Mouse (Mus musculus) neutrophil, adult 5-6 weeks (primary cell): ENCODE data around the gene Ttc23l. TPM values are rescaled to one million over a fixed set of nuclear protein-coding genes. Genes with fewer than 3 reads are reported as not detected.
"Not testable (repeated sequence)": the region's sequence is repeated elsewhere in the genome, so short reads cannot be mapped to it uniquely, and the experiment has no call there.

ENCODE experiments used
- ATAC-seq: fragments of 151-379, 151-347 bp; 2 replicates; pipeline ENCODE4 v1.8.0; 2017; ENCODE audit warnings: mild to moderate bottlenecking, moderate TSS enrichment; ENCODE audit not compliant: insufficient number of reproducible peaks, poor library complexity, low FRiP score, severe bottlenecking; ENCODE audit errors: extremely low read depth
- total RNA-seq: library from RNA; stranded (forward); fragments of 200-1000 nt; gene quantifications from 2 replicates; pipeline ENCODE4 v1.2.3, GENCODE M21; 2017

The Ttc23l gene
- total RNA-seq, 1 experiment from 2014 or later, result not detected

- ATAC-seq, result not testable (repeated sequence)
These were observed 25.1 kb downstream of the Ttc23l start for GRCm38 (mm10) chr15:10533361-10533760.

GRCm38 (mm10) chr15:10531352-10531751 lies 27.1 kb downstream of the Ttc23l start:
- ATAC-seq, result no peak

- ATAC-seq, result no peak
These were observed 32.6 kb downstream of the Ttc23l start for GRCm38 (mm10) chr15:10525896-10526295.

GRCm38 (mm10) chr15:10515166-10515565 lies 43.3 kb downstream of the Ttc23l start:
- ATAC-seq, result no peak

GRCm38 (mm10) chr15:10506099-10506498 lies 52.4 kb downstream of the Ttc23l start:
- ATAC-seq, result no peak

DNA sequence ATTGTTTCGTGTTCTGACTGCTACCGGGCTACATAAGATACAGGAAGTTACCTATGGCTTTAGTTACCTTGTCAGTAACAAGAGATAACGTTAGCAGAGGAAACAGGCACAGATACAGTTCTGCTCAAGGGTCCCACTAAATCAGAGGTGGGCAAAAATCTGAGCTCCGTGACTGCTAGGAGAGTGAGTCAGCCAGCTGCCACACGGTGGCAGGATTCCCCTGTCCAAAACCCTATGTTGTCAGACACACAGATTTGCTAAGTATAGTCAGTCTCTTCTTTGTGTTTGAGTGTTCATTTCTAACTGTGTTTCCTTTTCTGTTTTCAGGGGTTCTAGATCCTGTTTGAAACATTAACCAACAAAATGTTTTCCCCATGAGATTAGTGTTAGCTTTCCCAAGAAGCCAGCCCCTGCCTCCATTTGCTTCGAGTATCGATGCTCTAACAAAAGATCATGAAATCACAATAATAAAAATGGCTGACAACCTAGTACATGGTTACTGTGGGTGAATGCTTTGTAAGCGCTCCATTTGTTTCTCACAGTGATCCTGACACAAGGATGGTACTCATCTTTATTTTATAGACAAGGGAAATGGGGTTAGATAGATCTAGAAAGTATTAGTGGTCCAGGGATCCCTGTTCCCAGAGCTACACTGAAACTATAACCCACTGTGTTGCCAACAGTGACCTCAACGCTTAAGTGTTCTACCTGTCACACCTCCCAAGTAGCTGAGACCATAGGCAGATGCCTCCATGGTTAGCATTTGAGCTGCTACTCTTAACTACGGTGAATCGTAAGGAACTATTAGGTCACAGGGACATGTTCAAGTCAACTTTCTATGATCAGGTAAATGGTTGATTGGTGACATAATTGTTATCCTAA lies 57.4 kb downstream of the Ttc23l start:
- no peak for ATAC-seq

DNA sequence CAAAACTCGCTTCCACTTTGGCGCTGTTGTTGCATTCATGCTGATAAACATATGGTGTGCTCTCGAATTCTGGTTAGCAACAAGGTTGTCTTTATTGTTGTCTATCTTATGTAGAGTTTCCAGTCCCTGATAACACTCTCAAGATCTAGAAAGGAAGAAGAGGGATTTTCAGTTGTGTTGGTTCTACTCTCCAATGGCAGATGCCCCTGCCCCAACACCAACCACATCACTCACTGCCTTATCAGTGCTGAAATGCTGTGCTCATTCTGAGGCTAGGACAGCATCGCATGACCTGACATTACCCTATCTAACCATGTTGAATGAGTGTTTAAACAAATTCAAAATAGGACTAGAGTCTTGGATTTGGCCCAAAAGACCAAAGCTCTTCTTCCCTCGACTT lies 58.4 kb downstream of the Ttc23l start:
- ATAC-seq, result no peak

DNA sequence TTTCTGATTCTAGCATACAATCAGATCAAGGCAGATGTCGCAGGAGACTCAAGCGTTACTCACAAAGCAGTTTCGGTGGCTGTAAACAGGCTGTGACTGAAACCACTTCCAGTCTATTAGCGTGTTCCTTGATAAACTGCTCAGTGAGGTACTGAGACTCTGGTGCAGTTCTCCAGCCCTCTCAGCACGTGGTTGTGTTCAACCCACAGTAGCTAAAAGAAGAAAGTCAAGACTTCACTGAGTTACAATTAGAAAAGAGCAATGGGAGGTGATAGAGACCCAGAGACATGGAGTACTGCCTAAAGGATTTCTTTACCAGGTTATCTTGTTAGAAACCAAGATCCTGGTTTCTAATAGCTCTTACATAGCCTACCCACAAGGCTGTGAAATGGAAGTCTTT lies 58.9 kb downstream of the Ttc23l start:
- ATAC-seq, result no peak

DNA sequence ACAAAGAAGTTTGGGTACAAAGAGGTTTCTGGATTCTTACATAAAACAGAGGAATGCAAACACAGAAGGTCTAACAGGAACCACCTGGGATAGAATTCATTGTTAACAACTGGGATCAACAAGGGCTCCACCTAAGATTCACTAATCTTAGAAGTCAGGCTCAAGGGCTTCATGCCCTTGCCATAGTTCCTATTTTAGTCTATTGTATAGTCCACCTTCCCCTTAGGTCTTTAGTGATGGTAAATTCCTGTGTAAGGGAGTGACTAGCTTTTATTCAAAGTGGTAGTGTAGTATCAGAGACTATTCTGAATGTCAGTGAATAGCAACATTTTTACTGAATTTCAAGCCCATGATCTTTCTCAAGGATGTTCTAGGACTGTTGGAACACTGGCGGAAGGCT lies 61.8 kb downstream of the Ttc23l start:
- not testable (repeated sequence) for ATAC-seq

- ATAC-seq, result no peak
These were observed 62.5 kb downstream of the Ttc23l start for GRCm38 (mm10) chr15:10495944-10496343.

DNA sequence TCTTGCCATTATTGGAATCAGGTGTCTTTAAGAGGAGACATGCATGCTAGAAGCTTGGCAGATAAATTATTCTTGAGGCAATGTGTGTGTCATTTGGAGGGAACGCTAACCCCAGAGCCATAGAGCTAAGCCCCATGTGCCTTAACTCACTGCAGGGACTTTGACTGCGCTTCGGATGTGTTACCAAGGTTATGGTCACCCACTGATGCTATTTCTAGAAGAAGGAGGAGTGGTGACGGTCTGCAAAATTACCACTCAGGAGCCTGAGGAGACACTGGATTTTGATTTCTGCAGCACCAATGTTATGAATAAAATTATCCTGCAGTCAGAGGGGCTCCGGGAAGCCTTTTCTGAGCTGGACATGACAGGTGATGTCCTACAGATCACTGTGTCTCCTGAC lies 68.4 kb downstream of the Ttc23l start:
- ATAC-seq, result no peak

GRCm38 (mm10) chr15:10487246-10487645 lies 71.2 kb downstream of the Ttc23l start:
- no peak for ATAC-seq

GRCm38 (mm10) chr15:10486365-10486839 lies 72.1 kb downstream of the Ttc23l start:
- ATAC-seq, result no peak

DNA sequence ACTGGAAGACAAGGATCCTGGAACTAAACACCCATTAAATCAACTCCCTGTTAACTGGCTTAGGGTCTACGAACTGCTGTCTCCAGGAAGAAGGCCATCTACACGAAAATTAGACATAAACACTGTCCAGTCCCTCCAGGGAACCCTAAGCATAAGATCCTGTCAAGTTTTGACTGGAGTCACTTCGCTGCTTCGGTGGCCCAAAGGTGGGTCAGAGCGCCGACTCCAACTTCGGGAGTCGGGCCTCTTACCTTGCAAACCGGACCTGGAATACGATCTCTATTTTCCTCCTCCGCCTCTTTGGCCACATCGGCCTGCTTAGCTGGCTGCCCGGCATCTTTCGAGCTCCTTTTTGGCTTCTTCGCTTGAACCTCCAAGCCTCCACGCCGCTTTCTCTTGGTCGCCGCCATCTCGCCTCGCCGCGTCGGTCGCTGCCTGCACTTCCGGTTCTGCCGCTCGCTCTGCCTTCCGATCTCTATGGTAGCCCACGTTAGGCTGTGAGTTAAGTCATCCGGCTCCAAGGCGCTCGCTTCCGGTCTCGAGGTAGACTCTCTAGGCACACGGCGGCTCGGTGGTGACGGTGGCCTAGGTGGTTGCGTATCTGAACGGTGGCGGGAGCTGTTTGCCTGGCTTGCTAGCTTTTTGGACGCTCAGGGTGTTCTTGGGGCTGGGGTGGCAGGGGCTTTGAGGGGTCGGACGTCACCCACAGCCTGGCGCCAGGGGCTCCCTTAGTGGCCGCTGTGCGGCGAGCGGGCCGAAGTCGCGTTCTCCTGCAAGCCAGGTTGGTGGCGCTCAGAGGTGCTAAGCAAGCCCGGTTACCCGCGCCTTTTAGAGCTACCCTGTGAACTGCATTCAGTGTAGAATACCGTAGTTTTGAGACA lies 72.7 kb downstream of the Ttc23l start, which contains the start of the genes Brix1 and Rad1:
Gene Brix1 (minus strand): TSS at position 464 of the 881 bp plus-strand sequence.
Gene Rad1 (plus strand): TSS at position 535 of the 881 bp plus-strand sequence.
- ATAC-seq, result peak; percentile 100

DNA sequence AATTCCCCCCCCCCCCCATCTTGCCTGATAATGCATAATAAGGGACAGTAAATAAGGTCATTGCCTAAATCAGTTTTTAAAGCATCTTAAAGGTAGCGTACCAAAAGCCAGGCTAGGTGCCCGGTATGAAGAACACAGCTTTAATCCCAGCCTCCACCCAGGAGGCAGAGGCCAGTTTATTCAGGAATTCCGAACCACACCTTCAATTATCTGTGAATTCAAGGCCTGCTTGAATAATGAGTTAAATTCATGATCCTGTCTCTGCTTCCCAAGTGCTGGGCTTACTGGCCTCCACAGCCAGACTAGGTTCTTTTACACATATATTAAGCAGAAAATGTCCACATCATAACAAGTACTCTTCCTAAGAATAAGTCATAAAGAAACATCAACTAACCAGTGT lies 87.5 kb downstream of the Ttc23l start:
- no peak for ATAC-seq

DNA sequence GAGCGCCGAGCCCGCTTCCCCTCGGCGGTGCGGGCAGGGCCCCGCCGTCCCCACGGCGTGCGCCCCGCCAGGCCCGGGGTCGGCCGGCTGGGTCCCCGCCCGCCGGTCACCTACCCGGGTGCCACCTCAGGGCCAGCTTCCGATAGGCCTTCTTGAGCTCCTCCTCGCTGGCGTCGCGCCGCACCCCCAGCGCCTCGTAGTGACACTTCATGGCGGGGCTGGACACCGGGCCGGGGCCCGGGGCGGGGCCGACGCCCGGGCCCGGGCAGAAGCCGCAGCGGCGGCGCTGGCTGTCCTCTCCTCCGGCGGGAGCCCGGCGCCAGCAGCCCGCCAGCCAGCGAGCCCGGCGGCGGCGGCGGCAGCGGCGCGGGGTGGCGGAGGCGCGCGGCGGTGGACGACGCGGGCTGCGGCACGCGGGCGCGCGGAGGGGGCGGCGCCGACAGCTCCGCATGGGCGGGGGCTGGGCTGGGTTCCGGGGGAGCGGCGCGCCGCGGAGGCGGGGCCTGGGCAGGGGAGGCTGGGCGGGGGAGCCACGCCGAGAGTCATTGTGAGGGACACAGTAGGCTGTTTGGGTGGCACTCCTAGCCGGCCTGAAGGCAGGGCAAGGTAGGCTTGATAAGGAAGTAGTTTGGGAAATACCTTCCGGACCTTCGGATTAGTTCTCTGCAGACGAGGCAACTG lies 88.2 kb downstream of the Ttc23l start, which contains the start of gene Dnajc21:
Gene Dnajc21 (minus strand): TSS at position 366 of the 681 bp plus-strand sequence.
- peak; percentile 91 for ATAC-seq

- ATAC-seq, result no peak
These were observed 88.8 kb downstream of the Ttc23l start for GRCm38 (mm10) chr15:10469641-10470150.

GRCm38 (mm10) chr15:10468761-10469160 lies 89.7 kb downstream of the Ttc23l start:
- ATAC-seq, result no peak

DNA sequence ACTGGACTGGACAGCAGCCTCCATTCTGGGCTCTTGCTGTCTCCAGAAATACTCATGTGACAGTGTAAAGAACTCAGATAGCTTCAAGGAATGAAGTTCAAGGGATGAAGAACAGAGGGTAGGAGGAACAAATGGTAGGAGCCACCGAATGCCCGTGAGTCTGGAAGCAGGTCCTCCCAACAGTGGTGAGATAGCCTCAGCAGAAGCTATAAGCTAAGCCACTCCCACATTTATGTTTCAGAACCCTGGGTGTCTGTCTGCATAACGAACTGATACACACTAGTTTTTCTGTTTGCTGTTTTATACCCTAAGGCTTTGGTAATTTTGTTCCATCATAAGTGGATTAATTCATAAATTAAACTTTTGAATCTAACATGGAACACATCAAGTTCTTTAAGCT lies 93.8 kb downstream of the Ttc23l start:
- no peak for ATAC-seq
